Mouse (Mus musculus) heart, embryonic 13.5 days (tissue): ENCODE measurements at regions not wholly inside any gene's neighbourhood (a gene's known extent, or its start where the extent isn't known, plus 50 kb on each side); places are given as distances from the start of the nearest gene placed in this dataset. TPM values are rescaled to one million over a fixed set of nuclear protein-coding genes. Genes with fewer than 3 reads are reported as not detected.
A peak's percentile ranks its signal among the peaks of the same experiment; 100 is the strongest.

Experiments
- ATAC-seq: fragments of 200-750 bp; cut with Nextera tagmentation; 2 replicates; pipeline ENCODE4 v1.8.0; 2017; ENCODE audit warnings: moderate TSS enrichment; ENCODE audit not compliant: insufficient number of reproducible peaks, low FRiP score, low TSS enrichment; ENCODE audit errors: extremely low read depth
- H3K27ac ChIP-seq: fragments of 300-500 bp; sonication (generic); replicated peaks from 2 replicates; pipeline ENCODE4 v1.5.1; 2015; ENCODE audit warnings: moderate library complexity, mild to moderate bottlenecking, inconsistent platforms
- H3K27me3 ChIP-seq: fragments of 300-500 bp; sonication (generic); replicated peaks from 2 replicates; pipeline ENCODE4 v1.6.1; 2015; ENCODE audit warnings: mild to moderate bottlenecking, inconsistent platforms
- H3K36me3 ChIP-seq: fragments of 300-500 bp; sonication (generic); 2 replicates; pipeline ENCODE4 v1.6.1; 2015; ENCODE audit warnings: mild to moderate bottlenecking, inconsistent platforms
- H3K4me1 ChIP-seq: fragments of 300-500 bp; sonication (generic); 2 replicates; pipeline ENCODE4 v1.6.1; 2015; ENCODE audit warnings: inconsistent platforms
- H3K4me2 ChIP-seq: fragments of 300-500 bp; sonication (generic); 2 replicates; pipeline ENCODE4 v1.6.1; 2015; ENCODE audit warnings: inconsistent platforms, mild to moderate bottlenecking, moderate library complexity
- H3K4me3 ChIP-seq: fragments of 300-500 bp; sonication (generic); 2 replicates; pipeline ENCODE4 v1.5.1; 2015; ENCODE audit warnings: moderate library complexity, mild to moderate bottlenecking, inconsistent platforms
- H3K9ac ChIP-seq: fragments of 300-500 bp; sonication (generic); 2 replicates; pipeline ENCODE4 v1.6.1; 2015; ENCODE audit warnings: inconsistent platforms, mild to moderate bottlenecking, moderate library complexity
- H3K9me3 ChIP-seq: fragments of 300-500 bp; sonication (generic); 2 replicates; pipeline ENCODE4 v1.6.1; 2016; ENCODE audit warnings: inconsistent platforms
- WGBS: fragments of 180-500 bp; shearing (Covaris S2); methylation state at CpG from one replicate; pipeline ENCODE4 v1.1.7; 2015; ENCODE audit warnings: mixed read lengths; 5-methylcytosine and 5-hydroxymethylcytosine counted together
- microRNA-seq: library from miRNA; unstranded; fragments of <30 nt; microRNA quantifications from one replicate; pipeline ENCODE4, GENCODE M21; 2016

- H3K9me3 ChIP-seq: no peaks in the 10 kb centered on the region
- H3K9ac ChIP-seq: 0 out of 2 replicates have a peak overlapping the region, but pooled peaks have one; percentile 17
- H3K4me2 ChIP-seq: peak overlapping the region; percentile 50
- ATAC-seq: no peak; the same call in 1 of the 2 replicates
- H3K27ac ChIP-seq: peak overlapping the region; percentile 65
- peaks cover 19% of the 10 kb centered on the region for H3K4me1 ChIP-seq
- H3K4me3 ChIP-seq: 0 out of 2 replicates have a peak overlapping the region, but pooled peaks have one; percentile 1
- WGBS: 4% methylated on average over 10 of the region's 10 CpGs
- H3K36me3 ChIP-seq: no peaks in the 10 kb centered on the region
- no peaks in the 10 kb centered on the region for H3K27me3 ChIP-seq
Observed at GRCm38 (mm10) chr17:64538520-64538953, 62.0 kb upstream of the Man2a1 start.

- Histone ChIP-seq H3K4me2 (no peak overlapping the region), H3K4me1 (peaks cover 19% of the 10 kb centered on the region), H3K4me3 (no peak overlapping the region), H3K36me3 (no peaks in the 10 kb centered on the region), H3K9ac (no peak overlapping the region), H3K9me3 (no peaks in the 10 kb centered on the region), H3K27ac (no peak overlapping the region), H3K27me3 (no peaks in the 10 kb centered on the region)
- 86% methylated on average over 8 of the region's 8 CpGs for WGBS
- no peak for ATAC-seq
Observed at GRCm38 (mm10) chr17:64540411-64540810, 60.1 kb upstream of the Man2a1 start.

GRCm38 (mm10) chr17:64548536-64548935, 52.0 kb upstream of the Man2a1 start:
- no peak overlapping the region for H3K4me2 ChIP-seq
- no peaks in the 10 kb centered on the region for H3K27me3 ChIP-seq
- H3K4me3 ChIP-seq: no peak overlapping the region
- no peaks in the 10 kb centered on the region for H3K9me3 ChIP-seq
- H3K4me1 ChIP-seq: peaks cover 6% of the 10 kb centered on the region; the same call in 1 of the 2 replicates
- no peak overlapping the region for H3K27ac ChIP-seq
- ATAC-seq: no peak
- H3K36me3 ChIP-seq: no peaks in the 10 kb centered on the region
- H3K9ac ChIP-seq: no peak overlapping the region
- WGBS: 41% methylated on average over 7 of the region's 7 CpGs

GRCm38 (mm10) chr17:64550034-64550433, 50.5 kb upstream of the Man2a1 start:
- ATAC-seq: no peak; the same call in 1 of the 2 replicates
- H3K4me3 ChIP-seq: no peak overlapping the region
- H3K36me3 ChIP-seq: no peaks in the 10 kb centered on the region
- H3K4me1 ChIP-seq: peaks cover 6% of the 10 kb centered on the region; the same call in 1 of the 2 replicates
- H3K27ac ChIP-seq: no peak overlapping the region
- H3K4me2 ChIP-seq: no peak overlapping the region
- whole genome bisulfite sequencing: 36% methylated on average over 6 of the region's 6 CpGs
- H3K9ac ChIP-seq: no peak overlapping the region
- H3K27me3 ChIP-seq: no peaks in the 10 kb centered on the region
- no peaks in the 10 kb centered on the region for H3K9me3 ChIP-seq

Small RNA genes in the stretch of these regions (microRNA-seq; reads per million reads assigned to microRNA genes)
- not detected for gene Mir6420
